Mouse (Mus musculus): ENCODE measurements around the gene Wwox. TPM values are rescaled to one million over a fixed set of nuclear protein-coding genes. Genes with fewer than 3 reads are reported as not detected.

Wwox gene
- total and polyA plus RNA-seq, 3 experiments = 7.6 to 61.8 (median 12.2) TPM

DNA sequence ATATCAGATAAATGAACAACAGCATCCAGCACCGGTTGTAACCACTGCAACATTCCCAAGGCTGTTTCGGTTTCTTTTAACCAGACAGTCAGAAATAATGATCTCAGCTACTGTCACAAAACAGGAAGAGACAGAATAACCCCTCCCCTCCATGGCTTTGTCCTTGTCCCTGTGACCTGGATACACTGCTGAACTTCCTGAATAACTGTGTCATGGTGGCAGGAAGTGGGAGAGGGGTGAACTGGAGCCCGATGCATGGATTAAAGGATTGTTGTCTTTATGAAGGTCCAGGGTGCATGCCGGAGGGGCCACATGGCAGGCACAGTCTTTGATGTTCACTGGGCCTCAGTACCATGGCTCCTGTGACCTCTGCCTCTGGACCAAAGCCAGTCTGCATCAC lies 607.0 kb downstream of the Wwox start:
- no peaks in the 10 kb centered on the region for H3K9me3 ChIP-seq (replicated peaks; ENCODE audit: insufficient read depth, low read length)
- no peak overlapping the region for H3K27ac ChIP-seq (ENCODE audit: control insufficient read depth, low read depth, low read length)
- no peak overlapping the region for H3K4me3 ChIP-seq (ENCODE audit: control insufficient read depth in 1 of 2, insufficient read depth in 1 of 2, low read depth in 2 of 2, low read length in 2 of 2)
- H3K4me1 ChIP-seq (ENCODE audit: control insufficient read depth in 1 of 2, insufficient read depth in 2 of 2, low read length in 2 of 2) = no peaks in the 10 kb centered on the region
- TF ChIP-seq ZNF384 (IDR thresholded peaks at IDR 0.05; ENCODE audit: low read depth, low read length) (no peak), CHD2 (IDR thresholded peaks at IDR 0.05; ENCODE audit: low read length) (no peak), BHLHE40 (IDR thresholded peaks at IDR 0.05; ENCODE audit: borderline replicate concordance, low read depth, low read length) (no peak), GABPA (IDR thresholded peaks at IDR 0.05; ENCODE audit: low read depth, low read length) (no peak), KAT2A (conservative IDR thresholded peaks at IDR 0.05; ENCODE audit: low read depth, low read length) (no peak), MAFK (IDR thresholded peaks at IDR 0.05; ENCODE audit: borderline replicate concordance, low read depth, low read length) (no peak), ELF1 (IDR thresholded peaks at IDR 0.05; ENCODE audit: low read depth, low read length) (no peak), UBTF (IDR thresholded peaks at IDR 0.05; ENCODE audit: borderline replicate concordance, insufficient read depth, low read depth, low read length) (no peak), POLR2AphosphoS2 (IDR thresholded peaks at IDR 0.05; ENCODE audit: low read length) (no peak), ETS1 (IDR thresholded peaks at IDR 0.05; ENCODE audit: low read depth, low read length) (no peak), RCOR1 (IDR thresholded peaks at IDR 0.05; ENCODE audit: low read depth, low read length) (no peak), MYB (IDR thresholded peaks at IDR 0.05; ENCODE audit: low read depth, low read length) (no peak), USF2 (IDR thresholded peaks at IDR 0.05; ENCODE audit: borderline replicate concordance in 1 of 2, insufficient read depth in 1 of 2, low read depth in 1 of 2, low read length in 2 of 2) (no peak), POLR2AphosphoS5 (IDR thresholded peaks at IDR 0.05; ENCODE audit: borderline replicate concordance, low read depth, low read length) (no peak), MYC (IDR thresholded peaks at IDR 0.05; ENCODE audit: low read depth, low read length) (no peak), ZKSCAN1 (IDR thresholded peaks at IDR 0.05; ENCODE audit: low read depth, low read length) (no peak)
- no peaks in the 10 kb centered on the region for H3K36me3 ChIP-seq (ENCODE audit: control insufficient read depth in 1 of 2, insufficient read depth in 2 of 2, low read length in 2 of 2)
- H3K9ac ChIP-seq (ENCODE audit: control insufficient read depth, low read depth, low read length, poor library complexity, severe bottlenecking) = no peak overlapping the region
- DNase-seq (ENCODE audit: low read depth, low spot score) = no peak
- no peaks in the 10 kb centered on the region for H3K27me3 ChIP-seq (ENCODE audit: control insufficient read depth in 1 of 2, insufficient read depth in 2 of 2, low read length in 2 of 2)
- no peaks in the 10 kb centered on the region for H3K79me2 ChIP-seq (ENCODE audit: control insufficient read depth, insufficient read depth, low read length, poor library complexity)

- H3K4me1 ChIP-seq (ENCODE audit: control insufficient read depth in 1 of 2, insufficient read depth in 2 of 2, low read length in 2 of 2) = no peaks in the 10 kb centered on the region
- no peaks in the 10 kb centered on the region for H3K9me3 ChIP-seq (replicated peaks; ENCODE audit: insufficient read depth, low read length)
- H3K9ac ChIP-seq (ENCODE audit: control insufficient read depth, low read depth, low read length, poor library complexity, severe bottlenecking) = no peak overlapping the region
- DNase-seq (ENCODE audit: low read depth, low spot score) = no peak
- H3K36me3 ChIP-seq (ENCODE audit: control insufficient read depth in 1 of 2, insufficient read depth in 2 of 2, low read length in 2 of 2) = no peaks in the 10 kb centered on the region
- no peaks in the 10 kb centered on the region for H3K27me3 ChIP-seq (ENCODE audit: control insufficient read depth in 1 of 2, insufficient read depth in 2 of 2, low read length in 2 of 2)
- H3K4me3 ChIP-seq (ENCODE audit: control insufficient read depth in 1 of 2, insufficient read depth in 1 of 2, low read depth in 2 of 2, low read length in 2 of 2) = no peak overlapping the region
- no peak for TF ChIP-seq TBP (IDR thresholded peaks at IDR 0.05; ENCODE audit: low read depth, low read length)
- no peak for TF ChIP-seq KAT2A (conservative IDR thresholded peaks at IDR 0.05; ENCODE audit: low read depth, low read length)
- no peak for TF ChIP-seq CTCF (IDR thresholded peaks at IDR 0.05 in 2 of 3, conservative IDR thresholded peaks at IDR 0.05 in 1 of 3; ENCODE audit: control insufficient read depth in 1 of 3, insufficient read depth in 1 of 3, low read depth in 2 of 3, low read length in 3 of 3, poor library complexity in 1 of 3, severe bottlenecking in 1 of 3)
- TF ChIP-seq ZNF384 (IDR thresholded peaks at IDR 0.05; ENCODE audit: low read depth, low read length) = no peak
- no peak for TF ChIP-seq RCOR1 (IDR thresholded peaks at IDR 0.05; ENCODE audit: low read depth, low read length)
- no peak for TF ChIP-seq ETS1 (IDR thresholded peaks at IDR 0.05; ENCODE audit: low read depth, low read length)
- TF ChIP-seq HCFC1 (IDR thresholded peaks at IDR 0.05; ENCODE audit: low read depth, low read length) = no peak
- TF ChIP-seq UBTF (IDR thresholded peaks at IDR 0.05; ENCODE audit: borderline replicate concordance, insufficient read depth, low read depth, low read length) = no peak
- no peak for TF ChIP-seq MAX (IDR thresholded peaks at IDR 0.05; ENCODE audit: low read length)
- no peak for TF ChIP-seq GABPA (IDR thresholded peaks at IDR 0.05; ENCODE audit: low read depth, low read length)
- TF ChIP-seq POLR2A (IDR thresholded peaks at IDR 0.05; ENCODE audit: control insufficient read depth in 1 of 2, insufficient read depth in 1 of 2, low read depth in 1 of 2, low read length in 2 of 2, poor library complexity in 1 of 2) = no peak
- TF ChIP-seq USF1 (IDR thresholded peaks at IDR 0.05; ENCODE audit: low read depth, low read length) = no peak
- TF ChIP-seq ZMIZ1 (IDR thresholded peaks at IDR 0.05; ENCODE audit: low read depth, low read length) = no peak
- no peak for TF ChIP-seq POLR2AphosphoS5 (IDR thresholded peaks at IDR 0.05; ENCODE audit: borderline replicate concordance, low read depth, low read length)
- TF ChIP-seq CHD1 (IDR thresholded peaks at IDR 0.05; ENCODE audit: low read depth, low read length) = no peak
- TF ChIP-seq MYC (IDR thresholded peaks at IDR 0.05; ENCODE audit: low read depth, low read length) = no peak
- TF ChIP-seq RAD21 (IDR thresholded peaks at IDR 0.05; ENCODE audit: low read depth, low read length) = no peak
- H3K79me2 ChIP-seq (ENCODE audit: control insufficient read depth, insufficient read depth, low read length, poor library complexity) = no peaks in the 10 kb centered on the region
- no peak overlapping the region for H3K27ac ChIP-seq (ENCODE audit: control insufficient read depth, low read depth, low read length)
Measured at GRCm38 (mm10) chr8:115058193-115058835, 618.9 kb downstream of the Wwox start.
